Mouse (Mus musculus) CD4-positive, CD25-positive, alpha-beta regulatory T cell, adult 4 months (primary cell): ENCODE results near the gene Dgcr2. TPM values are rescaled to one million over a fixed set of nuclear protein-coding genes. Genes with fewer than 3 reads are reported as not detected.

Experiments
- ATAC-seq: one replicate; pipeline ENCODE4 v1.8.0; 2017
- polyA plus RNA-seq, 2 experiments: library from polyadenylated mRNA; unstranded; fragments of 100-300 nt; shearing (Covaris generic); gene quantifications; one replicate each; pipeline ENCODE4 v1.2.1; 2017

The Dgcr2 gene
- polyA plus RNA-seq, 2 experiments from 2014 or later: 20.2 to 28.9 TPM

DNA sequence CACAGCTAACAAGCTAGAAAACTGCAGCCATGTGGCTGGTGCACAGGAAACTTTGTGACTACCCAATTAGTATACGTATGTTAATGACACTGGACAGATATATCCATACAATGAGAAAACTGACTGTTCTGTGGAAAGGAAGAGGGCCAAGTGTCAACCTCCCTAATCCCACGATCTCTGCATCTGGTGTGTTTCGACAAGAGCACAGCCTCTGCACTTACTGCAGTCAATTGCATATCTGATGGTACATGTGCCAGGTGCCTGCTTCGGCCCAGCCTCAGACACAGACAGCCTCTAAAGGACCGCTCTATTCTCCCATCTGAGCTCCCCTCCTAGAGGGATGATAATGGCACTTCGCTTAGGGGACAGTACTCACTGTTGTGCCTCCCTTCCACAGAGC is 49.9 kb downstream of the Dgcr2 start:
- ATAC-seq: no peak

DNA sequence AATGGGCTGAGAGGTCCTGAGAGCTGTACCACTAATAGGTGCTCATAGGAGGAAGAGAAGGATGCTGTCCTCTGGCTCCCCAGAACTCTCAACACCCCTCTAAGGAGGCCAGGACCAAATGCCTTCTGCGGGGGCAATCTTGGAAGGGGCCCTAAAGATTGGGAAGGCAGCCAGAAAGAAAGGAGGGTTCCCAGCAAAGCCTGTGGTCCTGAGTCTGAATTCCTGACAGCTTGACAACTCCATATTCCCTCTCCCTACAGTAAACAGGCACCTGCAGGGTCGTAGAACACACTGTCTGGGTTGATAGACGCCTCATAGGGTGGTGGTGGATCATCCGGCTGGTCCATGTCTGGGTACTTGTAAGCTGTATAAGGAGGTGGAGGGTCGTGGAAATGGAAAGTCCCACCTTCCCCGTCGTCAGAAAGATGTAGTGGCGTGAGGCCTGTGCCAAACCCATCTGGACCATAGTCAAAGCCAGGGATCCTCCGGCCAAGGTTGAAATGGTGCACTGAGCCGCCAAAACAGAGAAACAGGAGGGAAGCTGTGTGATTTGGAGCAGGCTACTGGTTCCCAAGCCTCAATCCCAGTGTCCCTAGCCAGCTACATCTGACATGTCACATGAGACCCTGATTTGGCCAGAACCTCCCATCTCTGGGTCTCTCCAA is 54.5 kb downstream of the Dgcr2 start:
- ATAC-seq: no peak

DNA sequence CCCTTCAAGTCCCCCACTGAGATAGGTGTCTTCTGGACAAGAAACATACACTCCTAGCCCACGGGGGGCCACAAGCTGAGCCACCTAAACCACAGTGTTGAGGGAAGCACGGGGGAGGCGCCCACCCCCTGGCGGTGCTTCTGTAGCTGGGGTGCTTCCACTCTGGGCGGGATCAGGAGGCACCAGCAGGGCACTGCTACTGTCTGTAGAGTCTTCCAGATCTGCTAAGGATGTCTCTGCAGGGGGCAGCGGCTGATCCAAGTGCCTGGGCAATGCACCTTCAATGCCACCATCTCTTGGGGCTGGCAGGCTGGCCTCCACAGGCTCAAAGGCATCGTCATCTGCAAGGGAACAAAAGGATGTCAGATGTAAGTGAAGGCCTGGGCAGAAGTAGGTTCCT is 55.9 kb downstream of the Dgcr2 start:
- ATAC-seq: no peak

DNA sequence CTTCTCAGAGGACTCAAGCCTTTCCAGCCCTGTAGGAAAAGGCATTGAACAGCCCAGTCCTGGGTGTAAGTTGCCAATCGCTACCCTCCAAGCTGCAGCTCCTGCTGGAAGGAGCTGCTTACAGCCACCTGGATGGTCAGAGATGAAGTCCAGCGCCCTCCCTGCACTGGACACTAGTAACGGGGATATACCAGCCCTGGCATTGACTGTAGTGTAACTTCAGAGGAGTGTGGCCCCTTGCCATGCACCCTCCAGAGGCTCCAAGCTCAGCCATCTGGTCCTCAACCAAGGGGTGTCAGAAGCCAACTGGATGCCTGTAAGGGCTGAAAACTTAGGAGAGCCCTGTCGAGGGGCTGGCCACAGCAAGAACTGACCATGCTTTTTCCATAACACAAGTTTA is 58.4 kb downstream of the Dgcr2 start:
- no peak for ATAC-seq

DNA sequence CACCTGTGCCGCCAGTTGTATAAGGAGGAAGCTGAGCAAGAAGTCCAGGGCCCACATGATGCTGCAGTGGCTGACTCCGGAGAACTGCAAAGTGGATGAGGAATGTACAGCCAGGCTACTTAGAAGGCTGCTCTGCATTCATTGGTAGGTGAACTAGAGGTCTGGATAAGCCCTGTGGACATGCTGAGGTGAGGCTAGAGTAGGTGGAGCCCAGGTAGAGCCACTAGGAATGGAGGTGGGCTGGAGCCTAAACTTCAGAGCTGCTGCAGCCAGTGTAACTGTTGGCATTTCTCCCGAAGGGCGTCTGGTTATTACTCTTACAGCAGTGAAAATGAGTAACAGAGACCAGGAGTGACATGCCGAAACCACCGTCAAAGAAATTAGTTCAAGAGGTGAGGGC is 60.3 kb downstream of the Dgcr2 start, which contains the start of gene Car15:
Gene Car15, minus strand, starts transcription at position 314 of the 400 bp plus-strand sequence.
- no peak for ATAC-seq

DNA sequence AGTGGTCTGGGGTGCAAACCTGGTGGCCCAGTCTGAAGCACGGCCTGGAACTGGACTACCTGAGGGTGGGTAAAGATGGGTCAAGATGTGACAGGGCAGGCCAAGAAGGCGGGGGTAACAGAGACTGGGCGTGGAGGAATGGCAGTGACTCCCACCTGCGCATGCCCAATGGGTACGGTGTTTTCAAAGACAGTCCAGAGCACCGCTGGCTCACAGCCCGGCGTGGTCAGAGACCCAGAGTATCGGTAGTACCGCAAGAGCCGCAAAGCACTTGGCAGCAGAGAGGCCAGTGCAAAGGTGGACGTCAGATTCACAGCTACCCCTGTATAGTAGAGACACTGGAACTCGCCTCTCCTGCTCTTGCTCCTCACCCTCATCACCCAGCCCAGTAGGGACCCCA is 62.9 kb downstream of the Dgcr2 start:
- ATAC-seq: no peak

DNA sequence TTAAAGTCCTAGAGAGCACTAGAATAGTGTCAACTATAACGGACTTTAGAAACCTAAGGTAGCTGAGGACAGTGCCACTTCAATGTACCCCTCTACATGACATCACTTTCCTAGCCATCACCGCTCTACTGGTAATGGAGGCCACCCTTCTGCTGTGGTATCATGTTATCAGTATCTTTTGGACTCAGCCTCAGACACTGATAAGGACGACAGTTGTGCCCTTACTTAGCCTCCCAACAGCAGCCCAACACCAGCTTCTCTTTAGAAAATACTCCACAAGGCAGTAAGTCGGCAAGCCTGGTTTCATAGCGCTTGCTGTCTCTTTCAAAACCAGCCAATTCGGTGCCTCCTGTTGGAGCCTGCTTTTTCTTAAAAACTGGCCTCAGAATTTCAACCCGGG is 63.8 kb downstream of the Dgcr2 start:
- ATAC-seq: no peak

DNA sequence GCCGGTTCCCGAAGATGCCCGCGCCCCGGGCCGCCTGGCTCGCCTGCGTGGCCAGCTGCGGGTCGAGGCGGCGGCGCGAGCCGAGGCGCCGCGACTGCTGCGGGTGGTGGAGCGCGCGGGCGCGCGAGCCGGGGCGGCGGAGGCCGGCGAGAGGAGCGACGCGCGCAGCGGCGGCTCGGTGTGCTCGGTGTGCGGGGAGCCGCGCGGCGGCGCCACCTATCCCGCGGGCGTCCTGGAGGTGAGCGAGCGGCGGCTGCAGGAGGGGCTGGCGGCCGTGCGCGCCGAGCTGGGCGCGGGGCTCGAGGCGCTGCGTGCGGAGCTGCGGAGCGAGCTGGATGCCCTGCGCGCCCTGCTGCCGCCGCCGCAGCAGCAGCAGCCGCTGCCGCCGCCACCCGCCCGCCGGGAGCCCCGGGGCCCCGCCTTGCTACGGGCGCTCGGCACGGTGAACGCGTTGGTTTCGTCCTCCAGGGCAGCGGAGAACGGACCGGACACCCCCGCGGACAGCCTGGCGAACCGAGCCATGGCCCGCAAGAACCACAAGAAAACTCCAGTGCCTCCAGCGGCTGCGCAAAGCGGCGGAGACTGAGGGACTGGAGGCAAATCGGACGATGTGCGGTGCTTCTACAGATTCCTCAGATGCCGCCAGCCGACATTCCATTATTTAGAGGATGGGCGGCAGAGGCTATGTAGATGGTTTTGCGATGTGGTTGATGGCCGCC is 64.5 kb downstream of the Dgcr2 start:
- ATAC-seq: no peak

DNA sequence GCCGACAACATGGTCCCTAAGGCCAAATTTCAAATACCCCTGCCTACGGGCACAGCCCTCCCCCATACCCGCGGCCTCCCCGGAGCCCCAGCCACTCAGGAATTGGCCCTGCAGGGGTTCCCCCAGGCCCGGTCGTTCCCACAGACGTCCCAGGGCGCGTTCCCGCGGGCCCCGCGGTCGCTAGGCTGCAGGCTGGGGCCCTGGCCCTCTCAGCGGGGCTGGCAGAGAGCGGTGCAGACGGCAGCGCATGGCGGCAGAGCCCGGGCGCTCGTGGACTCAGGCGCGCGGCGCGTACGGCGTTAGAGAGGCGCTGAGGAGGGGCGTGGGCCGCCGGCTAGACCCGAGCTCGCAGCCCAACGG is 65.1 kb downstream of the Dgcr2 start:
- ATAC-seq: no peak

DNA sequence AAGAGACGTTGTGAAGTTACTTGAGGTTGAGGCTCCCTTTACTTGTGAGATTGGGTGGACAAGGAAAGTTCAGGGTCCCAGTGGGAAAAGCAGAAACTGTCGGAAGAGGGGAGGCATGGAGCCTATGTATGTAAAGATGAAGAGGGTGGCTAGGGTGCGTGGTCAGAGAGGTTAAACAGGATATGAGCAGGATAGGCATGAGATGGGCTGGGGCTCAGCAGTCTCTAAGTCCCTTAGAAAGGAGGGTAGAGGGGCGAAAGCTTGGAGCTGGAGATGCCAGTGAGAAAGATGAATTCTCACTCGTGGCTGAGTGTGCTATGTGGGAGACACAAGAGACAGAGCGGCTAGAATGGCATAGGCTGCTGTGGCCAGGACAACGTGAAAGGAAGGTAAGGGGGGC is 65.5 kb downstream of the Dgcr2 start, which contains the start of gene B830017H08Rik:
Gene B830017H08Rik, plus strand, starts transcription at position 301 of the 400 bp plus-strand sequence.
- ATAC-seq: no peak

DNA sequence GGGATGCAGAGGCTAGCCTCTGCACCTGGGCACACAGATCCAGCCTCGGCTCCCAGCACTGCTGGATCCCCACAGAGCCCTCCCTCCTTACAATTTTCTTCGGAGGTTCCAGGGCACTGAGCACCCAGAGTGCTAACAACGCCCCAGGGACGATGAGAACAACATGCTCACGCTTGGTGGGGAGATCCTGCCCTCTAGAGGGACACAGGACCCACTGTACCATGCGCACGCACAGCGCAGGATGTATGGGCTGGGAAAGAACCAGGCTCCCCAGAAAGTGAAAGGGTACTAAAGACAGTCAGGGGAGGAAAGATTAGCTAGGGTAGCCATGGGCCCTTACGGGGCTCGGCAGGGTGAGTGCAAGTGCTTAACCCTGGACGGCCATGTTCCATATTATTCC is 66.6 kb downstream of the Dgcr2 start:
- no peak for ATAC-seq

DNA sequence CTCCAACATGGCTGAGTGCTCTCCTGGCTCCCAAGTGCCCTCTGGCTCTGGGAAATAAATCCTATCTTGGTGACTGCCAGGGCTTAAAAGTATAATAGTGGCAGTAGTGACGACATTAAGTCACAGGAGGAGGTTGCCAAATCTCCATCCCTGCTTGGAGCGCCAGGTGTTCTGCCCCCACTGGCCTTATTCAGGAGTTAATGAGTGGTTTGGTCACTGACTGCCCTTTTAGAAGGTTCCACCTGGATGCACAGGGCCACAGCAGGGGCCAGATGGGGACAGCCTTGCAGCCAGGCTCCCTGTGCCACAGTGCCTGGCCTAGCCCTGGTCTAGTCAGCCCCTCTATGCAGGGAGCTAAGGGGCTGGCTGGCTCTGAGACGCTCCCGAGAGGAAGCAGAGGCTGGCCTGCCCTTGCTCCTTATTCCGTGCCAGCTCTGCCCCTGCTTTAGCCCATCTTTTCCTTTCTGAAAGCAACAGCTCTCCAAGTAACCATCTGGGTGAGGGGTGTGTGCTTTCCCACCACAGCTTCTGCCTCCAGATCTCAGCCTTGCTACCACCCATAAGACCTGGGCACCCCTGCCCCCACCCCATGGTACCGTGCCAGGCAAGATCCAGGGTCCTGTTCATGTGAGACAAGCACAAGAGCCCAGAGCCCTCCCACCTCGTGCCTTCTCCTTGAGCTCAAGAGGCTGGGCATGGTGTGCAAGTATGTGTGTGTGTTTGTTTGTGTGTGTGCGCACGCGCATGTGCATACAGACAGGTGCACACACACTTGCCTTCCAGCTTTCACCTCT is 67.8 kb downstream of the Dgcr2 start:
- no peak for ATAC-seq

DNA sequence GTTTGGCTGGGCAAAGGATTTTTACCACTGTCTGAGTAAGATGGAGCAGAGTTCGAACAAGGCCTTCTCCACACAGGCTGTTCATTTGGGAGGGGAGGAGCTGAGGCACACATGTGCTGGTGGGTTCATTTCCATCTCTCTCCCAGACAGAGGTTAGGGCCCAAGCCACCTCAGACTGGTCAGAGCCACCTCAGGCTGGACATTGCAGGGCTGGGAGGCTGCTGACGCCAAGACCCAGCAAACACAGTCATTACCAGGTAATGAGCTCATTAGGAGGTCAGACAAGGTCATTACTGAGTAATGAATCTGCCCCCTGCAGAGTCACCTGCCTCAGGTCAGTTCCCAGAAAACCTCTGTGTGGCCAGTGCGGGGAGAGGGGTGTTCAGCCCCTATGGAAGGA is 69.5 kb downstream of the Dgcr2 start:
- ATAC-seq: no peak

DNA sequence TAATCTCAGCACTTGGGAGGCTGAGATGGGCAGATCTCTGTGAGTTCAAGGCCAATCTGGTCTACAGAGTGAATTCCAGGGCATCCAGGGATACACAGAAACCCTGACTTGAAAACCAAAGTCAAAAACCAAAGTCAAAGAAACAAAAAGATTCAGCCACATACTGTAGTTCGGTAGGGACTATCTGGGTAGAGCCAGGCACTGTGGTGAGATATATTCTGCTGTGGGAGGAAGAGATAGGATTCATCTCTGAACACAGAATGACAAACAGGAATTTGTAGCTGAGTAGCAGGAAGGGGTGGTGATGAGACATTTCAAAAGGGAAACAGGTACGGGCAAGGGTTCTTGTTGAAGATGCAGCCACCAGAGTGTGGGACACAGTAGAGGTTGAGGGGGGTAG is 70.1 kb downstream of the Dgcr2 start:
- no peak for ATAC-seq

DNA sequence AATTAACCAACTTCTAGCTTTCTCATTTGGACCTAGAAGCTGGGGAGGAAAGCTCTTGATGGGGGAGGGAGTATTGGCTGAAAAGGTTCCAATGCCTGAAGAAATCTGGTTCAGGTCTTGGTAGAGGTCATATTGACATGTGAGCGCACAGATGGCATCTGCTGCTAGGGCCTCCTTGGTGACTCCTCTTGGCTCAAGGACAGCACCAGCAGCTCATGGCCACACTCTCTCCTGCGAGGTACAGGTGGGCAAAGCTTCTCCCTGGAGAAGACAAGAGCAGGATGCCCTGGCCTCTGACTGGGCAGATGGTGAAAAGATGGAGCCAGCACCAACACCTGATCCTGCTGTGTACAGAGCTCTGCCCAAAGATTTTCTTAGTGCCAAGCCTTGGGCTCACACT is 71.9 kb downstream of the Dgcr2 start:
- ATAC-seq: no peak

DNA sequence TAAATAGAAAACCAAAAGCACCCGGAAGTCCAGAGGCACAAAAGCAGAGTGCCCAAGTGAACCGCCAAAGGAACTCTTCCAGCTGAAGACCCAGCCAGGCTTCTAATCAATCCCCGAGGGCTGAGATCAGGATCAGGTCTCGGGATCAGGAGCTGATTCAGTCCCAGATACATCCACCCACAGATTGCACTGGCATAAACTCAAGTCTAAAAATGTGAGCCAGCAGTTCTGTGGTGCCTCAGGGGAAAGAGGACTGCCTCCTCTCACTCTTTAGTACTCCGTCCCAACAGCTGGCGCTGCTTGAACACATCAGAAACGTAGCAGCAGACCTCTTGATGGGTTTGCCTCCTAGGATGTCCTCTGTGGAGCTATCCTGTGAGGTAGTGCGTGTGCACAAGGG is 81.8 kb downstream of the Dgcr2 start:
- no peak for ATAC-seq

DNA sequence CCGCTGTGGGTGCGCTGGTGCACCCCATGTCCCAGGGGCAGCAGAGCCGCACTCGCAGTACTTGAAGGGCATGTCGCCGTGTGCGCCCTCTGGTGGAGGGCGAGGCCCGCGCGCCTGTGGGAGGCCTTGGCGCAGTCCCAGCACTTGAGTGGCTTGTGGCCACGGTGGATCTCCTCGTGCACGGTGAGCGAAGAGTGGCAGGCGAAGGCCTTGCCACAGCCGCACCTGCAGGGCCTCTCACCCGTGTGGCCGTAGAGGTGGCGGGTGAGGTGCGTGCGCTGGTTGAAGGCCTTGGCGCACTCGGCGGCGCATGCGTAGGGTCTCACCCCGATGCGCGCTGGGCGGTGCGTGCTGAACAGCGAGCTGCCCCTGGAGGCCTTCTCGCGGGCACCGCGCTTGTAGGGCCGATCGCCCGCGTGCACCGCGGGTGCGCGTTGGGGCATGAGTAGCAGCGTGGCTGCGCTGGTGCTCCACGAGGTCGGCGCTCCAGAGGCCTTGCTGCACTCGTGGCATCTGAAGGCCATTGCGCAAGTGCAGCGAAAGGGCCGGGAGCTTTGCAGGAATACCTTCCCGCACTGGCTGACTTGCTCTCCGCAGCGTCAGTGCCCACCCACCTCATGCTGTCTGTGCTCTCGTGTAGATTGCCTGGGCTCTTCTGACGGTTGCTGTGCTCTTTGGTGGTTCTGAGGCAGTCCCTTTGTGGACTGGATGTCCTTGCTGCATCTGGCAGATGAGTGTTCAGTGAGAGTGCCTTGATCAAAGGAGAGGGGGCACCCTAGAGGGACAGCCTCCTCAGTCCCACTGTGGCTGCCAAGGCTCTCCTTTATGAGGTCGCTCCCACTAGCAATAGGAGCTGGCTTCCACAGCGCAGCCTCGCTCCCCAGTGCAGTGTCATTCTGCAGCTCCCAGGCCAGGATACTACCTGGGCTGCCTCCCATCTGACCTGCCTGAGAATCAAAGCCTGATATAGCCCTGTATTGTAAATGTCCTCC is 82.7 kb downstream of the Dgcr2 start:
- peak; percentile 90 for ATAC-seq

DNA sequence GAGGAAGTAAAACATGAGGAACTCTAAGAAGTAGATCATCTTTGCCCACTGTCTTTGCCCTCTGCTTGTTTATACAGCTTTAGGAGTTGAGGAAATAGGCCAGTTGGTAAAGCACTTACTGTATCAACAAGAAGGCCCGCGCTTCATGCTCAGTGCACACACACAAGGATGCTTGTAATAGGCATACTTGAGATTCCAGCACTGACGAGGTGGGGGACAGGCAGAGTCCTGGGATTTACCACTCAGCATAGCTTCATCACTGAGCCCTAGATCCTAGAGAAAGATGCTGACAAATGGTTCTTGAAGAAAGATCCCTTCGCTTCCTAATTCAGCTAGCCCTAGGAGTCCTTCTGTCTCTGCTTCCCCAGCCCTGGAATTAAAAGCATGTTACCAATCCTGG is 85.2 kb downstream of the Dgcr2 start:
- no peak for ATAC-seq

DNA sequence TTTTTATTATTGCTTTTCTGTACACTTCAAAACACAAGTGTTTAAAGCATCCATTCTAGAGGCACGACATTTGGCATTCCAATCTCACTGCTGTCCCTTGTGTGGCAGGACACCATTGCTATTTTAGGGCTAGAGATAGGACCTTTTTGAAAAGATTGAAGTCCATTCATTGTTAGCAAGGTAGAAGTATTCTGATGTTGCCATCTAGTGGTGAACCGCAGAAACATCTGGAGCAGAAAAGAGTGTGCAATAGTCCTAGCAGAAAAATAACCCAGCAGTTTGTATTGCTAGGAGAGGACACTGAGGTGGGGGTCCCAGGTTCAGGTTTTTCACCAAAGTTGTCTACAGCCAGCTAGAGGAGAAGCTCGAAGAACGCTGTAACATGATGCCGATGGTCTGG is 86.2 kb downstream of the Dgcr2 start:
- peak; percentile 35 for ATAC-seq

DNA sequence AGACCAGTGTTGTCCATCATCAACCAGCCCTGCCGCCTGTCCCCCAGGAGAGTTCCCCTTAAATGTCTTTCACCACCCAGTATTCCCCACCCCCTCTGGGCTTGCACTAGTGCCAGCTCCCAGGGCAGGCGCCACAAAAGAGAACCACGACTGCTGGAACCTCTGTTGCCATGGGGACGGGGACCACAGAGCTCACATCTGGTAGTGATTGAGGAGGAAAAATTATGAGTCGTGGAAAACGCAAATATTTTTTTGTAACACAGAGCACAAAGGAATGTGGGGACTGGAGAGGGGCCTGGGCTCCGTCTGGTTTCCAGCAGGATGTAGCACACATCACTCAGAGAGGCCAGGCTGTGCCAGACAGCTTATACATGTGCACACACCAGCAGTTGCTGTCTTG is 88.7 kb downstream of the Dgcr2 start:
- no peak for ATAC-seq

DNA sequence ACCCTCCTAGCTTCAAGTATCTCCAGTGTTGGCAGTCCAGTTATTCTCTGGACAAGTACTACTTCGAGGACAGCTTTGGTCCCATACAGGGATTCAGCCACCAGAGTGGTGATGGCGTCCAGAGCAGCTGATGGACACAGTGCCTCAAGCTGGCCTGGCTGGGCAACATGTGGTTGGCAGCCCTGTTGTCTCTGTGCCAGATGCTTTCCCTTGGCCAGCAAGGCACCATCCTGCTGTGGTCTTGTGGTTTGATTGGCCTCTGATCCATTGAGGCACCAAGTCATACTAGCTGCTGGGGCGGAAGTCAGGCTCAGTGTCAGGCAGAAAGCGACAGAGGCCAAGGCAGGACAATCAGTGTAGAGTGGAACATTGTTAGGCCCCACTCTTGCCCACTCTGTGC is 89.2 kb downstream of the Dgcr2 start:
- ATAC-seq: no peak
